Mouse (Mus musculus) heart, postnatal 0 days (tissue): ENCODE measurements around the gene Gm14085. TPM values are rescaled to one million over a fixed set of nuclear protein-coding genes. Genes with fewer than 3 reads are reported as not detected.
"Not testable (repeated sequence)": the region's sequence is repeated elsewhere in the genome, so short reads cannot be mapped to it uniquely, and the experiment has no call there.

Source experiments
- ATAC-seq: fragments of 200-750 bp; cut with Nextera tagmentation; 2 replicates; pipeline ENCODE4 v1.8.0; 2017; ENCODE audit warnings: low read depth, moderate number of reproducible peaks, moderate library complexity; ENCODE audit not compliant: insufficient read depth
- DNase-seq: peaks from one replicate; pipeline ENCODE4 v3.0.0-alpha.2; 2016; ENCODE audit warnings: low spot score
- H3K27ac ChIP-seq: fragments of 300-500 bp; sonication (generic); 2 replicates; pipeline ENCODE4 v1.5.1; 2014; ENCODE audit warnings: low read depth, mild to moderate bottlenecking
- H3K27me3 ChIP-seq: fragments of 300-500 bp; sonication (generic); 2 replicates; pipeline ENCODE4 v1.6.1; 2014; ENCODE audit warnings: low read length, mixed read lengths; ENCODE audit not compliant: control insufficient read depth, insufficient read depth
- H3K36me3 ChIP-seq: fragments of 300-500 bp; sonication (generic); replicated peaks from 2 replicates; pipeline ENCODE4 v1.6.1; 2014; ENCODE audit warnings: low read length, mixed read lengths; ENCODE audit not compliant: control insufficient read depth, insufficient read depth
- H3K4me1 ChIP-seq: fragments of 300-500 bp; sonication (generic); 2 replicates; pipeline ENCODE4 v1.6.1; 2014; ENCODE audit warnings: antibody characterized with exemption; ENCODE audit not compliant: control insufficient read depth, insufficient read depth
- H3K4me2 ChIP-seq: fragments of 300-500 bp; sonication (generic); 2 replicates; pipeline ENCODE4 v1.6.1; 2014; ENCODE audit warnings: low read depth, mild to moderate bottlenecking, low read length, moderate library complexity
- H3K4me3 ChIP-seq: fragments of 300-500 bp; sonication (generic); 2 replicates; pipeline ENCODE4 v1.5.1; 2014; ENCODE audit warnings: low read depth, low read length
- H3K9ac ChIP-seq: fragments of 300-500 bp; sonication (generic); replicated peaks from 2 replicates; pipeline ENCODE4 v1.6.1; 2014; ENCODE audit warnings: low read depth, low read length, mixed read lengths
- H3K9me3 ChIP-seq: fragments of 300-500 bp; sonication (generic); replicated peaks from 2 replicates; pipeline ENCODE4 v1.6.1; 2016; ENCODE audit warnings: low read length; ENCODE audit not compliant: control insufficient read depth
- CTCF ChIP-seq: IDR thresholded peaks from 2 replicates; pipeline ENCODE4 v1.5.1; 2016; ENCODE audit warnings: antibody characterized with exemption, control low read depth, low read depth
- EP300 ChIP-seq: IDR thresholded peaks from 2 replicates; pipeline ENCODE4 v1.6.1; 2016; ENCODE audit warnings: antibody characterized with exemption, low read depth
- WGBS: fragments of 180-500 bp; shearing (Covaris S2); extraction: QIAGEN DNeasy Blood & Tissue Kit; methylation state at CpG from one replicate; pipeline ENCODE4 v1.1.7; 2014; 5-methylcytosine and 5-hydroxymethylcytosine counted together
- polyA plus RNA-seq: library from polyadenylated mRNA; unstranded; fragments of >200 nt; fragmentation: Nextera tagmentation; extraction: Ambion mirVana; gene quantifications from 2 replicates; pipeline ENCODE4 v1.2.1, GENCODE M21; 2015
- total RNA-seq: library from RNA; depleted of rRNA; stranded (reverse); fragments of >200 nt; gene quantifications from 2 replicates; pipeline ENCODE4 v1.2.3, GENCODE M21; 2014; ENCODE audit warnings: low replicate concordance; rRNA removed

The Gm14085 gene
- 0.04 TPM in 1 of 2 replicates, not detected in the other for total RNA-seq
- not detected in 2 replicates for polyA plus RNA-seq

DNA sequence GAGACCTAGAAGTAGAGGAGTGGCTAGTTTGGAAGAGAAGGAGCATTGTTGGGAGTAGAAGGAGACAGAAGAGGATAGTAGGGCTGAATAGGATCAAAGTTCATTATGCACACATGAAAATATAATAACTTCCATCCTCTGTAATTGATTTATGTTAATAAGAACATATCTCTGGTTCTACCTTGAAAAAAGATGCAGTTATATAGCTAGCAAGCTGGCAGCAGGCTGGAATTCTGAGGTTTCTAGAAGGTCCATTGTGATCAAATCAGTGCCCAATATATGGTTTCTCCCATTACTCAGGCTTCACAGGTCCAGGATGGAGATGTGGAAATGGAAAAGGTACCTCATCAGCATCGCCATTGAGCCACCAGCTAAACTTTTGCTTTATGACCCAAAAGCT, at the start of gene Gm14085:
TSS of gene Gm14085 (plus strand) at position 301 of the 400 bp plus-strand sequence.
- ATAC-seq (no peak), DNase-seq (no peak)
- H3K9me3 ChIP-seq: no peaks in the 10 kb centered on the region
- no peak within 1 kb of the TSS for H3K27ac ChIP-seq
- H3K4me3 ChIP-seq: no peak within 1 kb of the TSS
- no peaks in the 10 kb centered on the region for H3K4me1 ChIP-seq
- H3K27me3 ChIP-seq: no peaks in the 10 kb centered on the region
- no peaks in the 10 kb centered on the region for H3K36me3 ChIP-seq
- 77% methylated on average over 1 of the region's 1 CpGs for WGBS
- no peak for TF ChIP-seq EP300
- TF ChIP-seq CTCF: no peak
- H3K9ac ChIP-seq: no peak within 1 kb of the TSS
- H3K4me2 ChIP-seq: no peak within 1 kb of the TSS

DNA sequence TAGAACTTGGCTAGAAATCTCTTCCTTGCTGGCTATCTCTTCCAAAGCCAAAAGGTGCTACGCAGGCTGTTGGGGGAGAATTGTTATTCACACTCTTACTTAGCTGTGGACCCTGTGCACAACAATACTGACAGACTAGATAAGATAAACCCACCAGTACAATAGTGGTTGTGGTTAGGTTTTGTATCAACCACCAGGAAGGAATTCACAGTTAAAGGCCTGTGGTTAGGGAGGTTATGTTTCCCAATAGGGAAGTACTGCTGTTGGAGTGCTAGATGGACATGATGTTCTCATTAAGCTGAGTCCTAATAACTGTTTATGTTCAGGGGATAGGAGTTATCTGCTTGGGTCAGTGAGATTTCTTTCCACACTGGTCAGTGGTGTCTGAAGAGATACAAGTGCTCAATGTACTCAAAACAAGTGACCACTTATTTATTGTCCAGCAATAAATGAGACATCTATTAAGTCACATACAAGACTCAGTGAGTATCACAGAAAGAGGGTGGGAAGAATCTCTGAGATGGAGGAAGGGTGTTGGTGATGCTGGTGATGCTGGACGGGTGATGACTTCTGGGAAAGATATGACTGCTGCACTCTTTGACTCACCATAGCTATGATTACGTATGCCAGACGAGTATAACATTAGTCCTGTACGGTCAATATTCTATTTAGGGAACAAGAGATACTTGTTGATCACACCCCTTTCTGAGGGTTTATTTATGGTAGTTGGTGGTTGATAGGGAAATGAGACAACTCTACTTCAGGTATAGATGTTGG, 45.8 kb upstream of the Gm14085 start:
- H3K4me3 ChIP-seq, DNase-seq, H3K9ac ChIP-seq, H3K36me3 ChIP-seq, H3K4me2 ChIP-seq, H3K4me1 ChIP-seq, ATAC-seq, H3K27ac ChIP-seq, H3K9me3 ChIP-seq, H3K27me3 ChIP-seq: not testable (repeated sequence)
- WGBS: 47% methylated on average over 5 of the region's 5 CpGs

DNA sequence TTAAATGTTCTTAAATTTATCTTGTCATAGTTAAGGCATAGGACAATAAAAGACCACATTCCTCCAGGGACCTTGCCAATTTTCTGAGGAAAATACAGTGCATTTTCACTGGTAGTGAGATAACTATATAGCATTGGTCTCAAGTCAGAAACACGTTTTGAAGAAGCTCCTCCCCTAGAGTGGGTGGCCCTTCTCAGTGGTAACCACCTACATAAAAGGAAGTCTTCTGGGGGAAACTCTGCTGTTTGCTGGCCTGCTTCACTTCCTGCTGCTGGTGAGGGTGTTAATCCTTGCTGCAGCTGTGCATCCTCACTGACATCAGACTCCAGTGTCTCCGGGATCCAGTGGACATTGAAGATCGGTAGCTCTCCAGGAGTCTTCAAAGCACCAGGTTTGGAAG, 44.2 kb upstream of the Gm14085 start:
- H3K9ac ChIP-seq, H3K4me2 ChIP-seq, H3K4me3 ChIP-seq, H3K36me3 ChIP-seq, H3K9me3 ChIP-seq, ATAC-seq, H3K27me3 ChIP-seq, H3K4me1 ChIP-seq, DNase-seq, H3K27ac ChIP-seq: not testable (repeated sequence)
- WGBS: 0% methylated on average over 1 of the region's 3 CpGs

DNA sequence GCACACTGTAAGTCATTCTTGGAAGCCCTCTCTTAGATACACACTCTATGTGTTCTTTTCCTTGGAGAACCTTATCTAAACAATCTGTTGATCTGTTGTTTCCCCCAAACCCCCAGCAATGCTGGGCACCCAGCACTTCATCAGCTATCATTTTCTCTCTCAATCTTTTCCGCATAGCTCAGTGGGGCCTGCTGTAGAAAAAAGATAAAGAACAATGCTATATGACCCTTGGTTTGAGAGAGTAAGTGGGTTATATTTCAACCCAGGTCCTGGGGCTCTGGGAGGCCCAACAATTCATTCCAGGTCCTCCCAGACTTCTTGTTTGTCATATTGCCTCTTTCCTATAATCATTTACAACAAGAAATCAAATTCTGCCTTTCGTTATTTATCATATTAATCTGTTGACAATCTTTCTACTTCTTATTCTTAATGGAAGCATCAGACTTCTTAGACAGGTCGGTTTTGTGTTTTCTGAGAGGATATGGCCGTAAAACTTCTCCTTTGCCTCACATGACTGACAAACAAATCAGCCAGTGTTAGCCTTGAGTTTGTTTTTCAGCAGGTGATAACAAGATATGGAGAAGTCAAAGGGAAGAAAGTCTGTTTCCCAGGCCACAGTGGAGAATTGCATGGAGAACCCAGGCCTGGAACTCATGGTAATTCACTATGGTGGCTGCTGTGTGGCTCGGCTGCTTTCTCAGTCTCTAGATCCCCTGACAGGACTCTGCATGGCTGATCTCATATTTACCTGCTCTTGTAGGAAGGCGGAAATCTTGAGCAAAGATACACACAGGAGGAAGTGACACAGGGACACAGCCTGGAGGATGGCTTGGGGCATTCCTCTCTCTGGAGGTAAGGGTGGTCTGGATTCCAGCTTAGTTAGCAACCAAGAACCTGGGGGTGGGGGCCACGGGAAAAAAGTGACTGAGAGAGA, 43.5 kb upstream of the Gm14085 start:
- Histone ChIP-seq H3K9me3 (no peaks in the 10 kb centered on the region), H3K4me1 (no peaks in the 10 kb centered on the region), H3K27ac (no peak overlapping the region), H3K4me3 (no peak overlapping the region), H3K4me2 (no peak overlapping the region), H3K36me3 (no peaks in the 10 kb centered on the region), H3K27me3 (no peaks in the 10 kb centered on the region), H3K9ac (no peak overlapping the region)
- 68% methylated on average over 7 of the region's 7 CpGs for WGBS
- ATAC-seq: no peak
- TF ChIP-seq CTCF (no peak), EP300 (no peak)
- DNase-seq: no peak

DNA sequence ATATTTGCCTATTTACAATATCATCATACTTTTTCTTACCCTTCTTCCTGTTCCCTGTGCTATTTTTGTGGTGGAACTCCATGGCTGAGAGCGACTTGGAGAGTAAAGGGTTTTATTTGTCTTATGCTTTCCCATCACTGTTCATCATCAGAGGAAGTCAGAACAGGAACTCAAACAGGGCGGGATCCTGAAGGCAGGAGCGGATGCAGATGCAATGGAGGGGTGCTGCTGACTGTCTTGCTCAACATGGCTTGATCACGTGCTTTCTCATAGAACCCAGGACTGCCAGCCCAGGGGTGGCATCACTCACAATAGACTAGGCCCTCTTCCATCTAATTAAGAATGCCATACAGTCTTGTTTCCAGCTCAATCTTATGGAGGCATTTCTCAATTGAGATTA, 34.4 kb upstream of the Gm14085 start:
- WGBS: 76% methylated on average over 4 of the region's 4 CpGs
- Histone ChIP-seq H3K9ac (no peak overlapping the region), H3K27ac (no peak overlapping the region), H3K36me3 (no peaks in the 10 kb centered on the region), H3K4me3 (no peak overlapping the region), H3K9me3 (no peaks in the 10 kb centered on the region), H3K4me2 (no peak overlapping the region), H3K27me3 (no peaks in the 10 kb centered on the region), H3K4me1 (no peaks in the 10 kb centered on the region)
- DNase-seq: no peak
- TF ChIP-seq EP300: no peak
- no peak for TF ChIP-seq CTCF
- ATAC-seq: no peak
